Mouse (Mus musculus) cerebellum, adult 8-10 months (tissue): ENCODE data around the gene 2310039H08Rik.

Experiments
- DNase-seq: peaks from one replicate; pipeline ENCODE4 v3.0.0; 2022

Gene 2310039H08Rik

GRCm38 (mm10) chr17:46812442-46812841 is 40.0 kb downstream of the 2310039H08Rik start:
- DNase-seq = no peak

GRCm38 (mm10) chr17:46813637-46814036 is 41.2 kb downstream of the 2310039H08Rik start:
- DNase-seq = no peak

- DNase-seq = no peak
These were observed 42.1 kb downstream of the 2310039H08Rik start for GRCm38 (mm10) chr17:46814497-46814896.

GRCm38 (mm10) chr17:46816306-46816705 is 43.9 kb downstream of the 2310039H08Rik start:
- no peak for DNase-seq

- no peak for DNase-seq
These were observed 45.3 kb downstream of the 2310039H08Rik start for GRCm38 (mm10) chr17:46817734-46818158.

GRCm38 (mm10) chr17:46820628-46821027 is 48.2 kb downstream of the 2310039H08Rik start:
- DNase-seq = no peak
